Mouse (Mus musculus) MN1 (cell line): ENCODE measurements around the gene Adk.

Source experiments
- DNase-seq: peaks from one replicate; pipeline ENCODE4 v3.0.0-alpha.2; 2016; ENCODE audit warnings: low spot score

Adk gene

DNA sequence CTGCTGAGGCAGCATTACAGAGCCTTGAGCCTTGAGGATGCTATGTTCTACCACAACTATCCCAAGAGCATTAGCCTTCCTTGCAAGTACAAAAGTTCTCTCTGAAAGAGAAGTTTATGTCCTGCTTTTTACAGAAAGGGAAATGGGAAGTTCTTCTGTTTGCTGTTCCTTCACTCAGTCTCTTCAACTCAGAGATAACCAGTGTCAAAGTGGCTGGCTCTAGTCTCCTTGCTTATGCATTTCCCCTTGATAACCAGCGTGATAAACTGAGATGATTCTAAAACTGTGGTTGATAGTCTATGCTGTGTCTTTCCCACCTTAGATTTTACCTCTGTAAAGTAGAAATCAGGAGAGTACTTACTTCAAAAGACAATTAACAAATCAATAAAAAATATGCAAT lies 223.4 kb downstream of the Adk start:
- DNase-seq = no peak

DNA sequence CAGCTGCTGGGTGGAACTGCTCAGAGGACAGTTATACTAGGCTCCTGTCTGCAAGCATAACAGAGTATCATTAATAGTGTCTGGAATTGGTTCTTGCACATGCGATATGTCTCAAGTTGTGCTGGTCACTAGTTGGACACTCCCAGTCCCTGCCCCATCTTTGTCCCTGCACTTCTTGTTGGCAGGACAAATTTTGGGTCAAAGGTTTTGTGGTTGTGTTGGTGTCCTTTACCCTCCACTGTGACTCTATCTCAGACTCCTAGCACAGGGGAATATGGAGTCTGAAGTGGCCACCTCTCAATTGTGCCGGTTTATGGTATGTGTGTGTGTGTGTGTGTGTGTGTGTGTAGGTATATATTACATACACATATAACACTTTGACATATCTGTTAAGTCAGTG lies 225.9 kb downstream of the Adk start:
- DNase-seq = no peak

DNA sequence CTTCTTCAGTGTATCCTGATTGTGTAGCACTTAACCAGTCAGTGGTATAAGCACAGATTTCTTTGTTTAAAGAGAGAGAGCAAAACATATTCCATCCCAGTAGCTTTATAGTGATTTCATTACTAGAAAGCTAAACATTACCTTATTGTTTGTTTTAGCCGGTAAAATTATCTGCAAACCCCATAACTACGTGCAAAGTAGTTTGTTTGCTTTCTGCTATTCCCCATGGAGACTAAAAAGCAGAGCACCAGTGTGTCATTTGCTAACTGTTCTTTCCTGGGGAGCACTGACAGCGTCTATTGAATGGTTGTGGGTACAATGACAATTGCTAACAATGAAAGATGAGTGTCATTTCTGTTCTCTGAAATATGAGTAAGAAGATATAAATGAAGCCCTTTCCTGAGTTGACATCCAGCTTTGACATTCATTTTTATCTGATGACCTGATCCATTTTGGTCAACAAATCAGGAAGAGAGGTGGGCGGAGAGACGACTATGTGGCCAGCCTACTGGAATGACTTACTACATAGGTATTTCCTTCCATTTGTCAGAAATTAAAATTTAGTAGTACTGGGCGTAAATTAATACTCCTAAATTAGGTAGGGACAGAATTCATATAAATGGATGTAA lies 226.6 kb downstream of the Adk start:
- no peak for DNase-seq

DNA sequence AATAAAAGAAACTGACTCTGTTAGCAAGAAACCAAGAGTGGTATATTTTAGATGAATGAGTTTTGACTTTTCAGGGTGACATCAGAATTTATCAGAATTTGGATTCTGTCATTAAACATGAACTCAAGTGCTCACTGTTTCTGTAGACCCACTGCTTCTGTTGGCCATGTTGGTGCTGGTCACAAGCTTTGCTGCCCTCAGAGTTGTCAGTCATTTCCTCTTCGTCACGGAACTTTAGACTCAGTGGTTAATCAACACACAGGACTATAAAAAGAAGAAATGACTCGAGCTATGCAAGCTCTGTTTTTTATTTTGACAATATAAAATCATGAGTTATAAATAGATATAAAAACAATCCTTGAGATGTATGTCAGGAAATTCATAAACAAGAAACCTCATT lies 228.1 kb downstream of the Adk start:
- DNase-seq = no peak

DNA sequence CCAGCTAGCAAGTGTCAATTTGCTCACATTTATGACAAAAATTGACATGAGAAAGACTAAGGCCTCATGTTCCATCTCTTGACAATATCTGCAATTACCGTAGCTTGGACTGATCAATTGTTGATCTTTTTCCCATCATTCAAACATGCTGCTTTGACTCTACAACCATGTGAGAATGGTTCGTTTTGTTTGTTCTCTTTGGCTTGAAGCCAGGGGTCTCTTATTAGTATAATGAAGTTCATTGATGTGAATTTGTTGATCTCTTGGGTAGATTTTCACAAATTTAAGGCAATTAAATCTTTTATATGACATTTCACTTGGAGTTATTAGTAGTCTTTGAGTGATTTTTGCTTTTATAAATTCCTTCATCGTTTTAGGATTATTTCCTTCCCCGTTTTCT lies 229.1 kb downstream of the Adk start:
- no peak for DNase-seq

DNA sequence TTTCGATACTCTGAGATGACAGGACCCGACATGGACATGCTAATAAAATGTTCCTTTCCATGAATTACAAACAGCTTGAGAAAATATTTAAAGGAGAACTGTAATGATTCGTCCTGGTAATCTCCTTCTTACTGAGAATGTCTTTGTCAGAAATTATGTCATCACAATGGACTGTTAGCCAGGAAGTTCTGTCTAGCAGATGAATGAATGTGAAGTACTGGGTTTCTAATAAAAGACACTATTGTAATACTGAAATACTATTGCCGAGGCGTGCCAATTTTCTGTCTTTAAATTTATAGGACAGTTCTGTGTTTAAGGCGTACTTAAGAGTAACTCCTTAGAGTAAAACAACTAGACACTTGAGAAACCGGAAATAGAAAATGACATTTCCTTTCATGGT lies 231.7 kb downstream of the Adk start:
- DNase-seq = no peak

DNA sequence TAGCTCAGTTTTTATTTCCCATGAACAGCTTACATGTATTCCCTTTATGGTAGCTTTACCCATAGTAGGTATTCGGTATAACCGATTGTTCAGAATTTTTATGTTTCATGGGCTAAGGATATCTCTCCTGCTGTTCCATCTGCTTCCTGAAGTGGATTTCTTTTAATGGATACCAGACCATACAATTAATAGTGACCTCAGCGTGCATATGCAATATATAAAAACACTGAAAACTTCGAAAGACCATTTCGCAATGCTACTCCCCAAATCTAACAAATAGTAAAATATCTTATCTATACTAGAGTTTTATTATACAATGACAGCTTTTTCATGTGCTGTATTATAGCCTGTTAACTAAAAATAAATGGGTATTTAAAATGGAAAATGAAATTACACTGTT lies 232.5 kb downstream of the Adk start:
- DNase-seq = no peak

DNA sequence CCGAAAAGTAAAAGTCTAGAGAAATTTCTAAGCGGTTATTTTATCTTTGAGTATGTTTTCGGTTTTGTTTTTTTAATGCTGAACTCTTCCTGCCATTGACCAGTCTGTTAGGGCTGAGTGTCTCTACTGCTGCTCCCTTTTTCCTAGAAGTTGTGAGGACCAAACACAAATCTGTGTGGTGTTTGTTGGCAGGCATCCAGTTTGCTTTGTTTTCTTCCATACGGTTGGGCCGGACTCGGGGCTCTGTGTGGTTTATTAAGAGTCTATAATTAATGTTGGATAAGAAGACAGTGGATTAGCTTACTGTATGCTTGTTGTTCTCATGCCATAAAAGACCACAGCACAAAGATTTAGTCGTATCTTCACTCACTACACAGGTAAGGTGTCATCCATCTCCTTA lies 233.9 kb downstream of the Adk start:
- no peak for DNase-seq

DNA sequence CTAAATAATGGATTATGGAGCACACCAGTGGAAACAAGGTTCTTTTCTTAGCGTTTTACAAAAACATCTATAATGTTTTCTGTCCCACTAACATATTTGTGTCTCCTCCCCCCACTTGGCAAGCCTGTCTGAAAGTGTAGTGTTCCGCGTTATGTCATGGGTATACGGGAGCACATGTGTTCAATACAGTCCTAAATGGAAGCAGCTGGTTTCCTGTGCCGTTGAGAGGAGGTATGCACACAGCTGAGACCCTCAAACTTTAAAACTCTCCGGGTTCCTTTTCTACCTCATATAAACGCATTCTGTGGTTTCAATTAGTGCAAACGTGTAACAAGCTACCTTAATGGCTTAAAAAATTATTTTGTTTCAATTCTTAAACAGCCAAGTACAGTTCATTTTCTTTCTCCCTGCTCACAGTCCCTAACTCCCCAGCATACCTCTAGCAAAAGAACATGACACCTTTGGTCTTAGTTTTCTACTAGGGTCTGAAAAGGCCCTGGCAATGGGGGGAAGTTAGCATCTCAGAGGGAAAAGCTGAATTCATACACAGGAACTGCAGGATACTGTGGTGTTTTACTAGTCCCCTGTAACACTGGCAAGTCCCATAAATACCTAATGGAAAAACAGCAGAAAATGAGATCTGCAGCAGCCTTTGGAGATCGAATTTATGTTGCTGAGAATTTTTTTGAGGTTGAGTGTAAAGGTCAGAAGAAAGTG lies 235.5 kb downstream of the Adk start:
- DNase-seq = no peak

DNA sequence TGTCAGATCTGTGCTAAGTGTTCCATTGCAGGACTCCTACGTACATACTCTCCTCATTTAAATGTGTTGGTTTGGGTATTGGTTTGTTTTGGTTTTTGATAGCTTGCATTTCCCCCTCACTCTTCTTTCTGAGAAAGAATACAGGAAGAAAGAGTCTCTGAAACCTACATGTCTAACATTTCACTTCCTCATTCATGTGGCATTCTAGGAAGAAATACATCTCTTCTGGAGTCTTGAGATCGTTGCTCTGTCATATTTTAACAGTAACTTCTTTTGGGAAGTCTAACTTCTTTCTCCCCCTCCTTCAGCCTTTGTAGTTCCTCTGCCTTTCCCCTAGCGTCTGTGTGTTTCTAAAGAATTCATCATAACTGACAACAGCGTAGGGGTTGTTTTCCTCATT lies 247.4 kb downstream of the Adk start:
- no peak for DNase-seq

DNA sequence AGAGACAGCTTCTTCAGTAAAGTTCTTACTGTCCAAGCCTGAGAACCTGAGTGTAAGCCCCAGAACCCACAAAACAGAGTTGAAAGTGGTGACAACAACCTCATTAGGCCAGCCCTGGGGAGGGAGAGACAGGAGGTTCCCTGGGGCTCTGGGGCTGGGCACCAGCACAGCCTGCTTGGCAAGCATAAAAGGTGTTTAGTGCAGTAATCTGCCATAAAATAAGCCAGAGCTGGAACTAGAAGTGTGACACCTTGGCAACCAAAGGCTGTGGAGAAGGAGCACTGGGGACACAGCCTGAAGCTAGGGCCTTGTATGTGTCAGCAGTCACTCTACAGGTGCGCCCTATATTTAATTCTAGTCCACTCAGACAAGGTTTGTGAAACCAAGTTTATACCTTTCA lies 252.4 kb downstream of the Adk start:
- DNase-seq = no peak

DNA sequence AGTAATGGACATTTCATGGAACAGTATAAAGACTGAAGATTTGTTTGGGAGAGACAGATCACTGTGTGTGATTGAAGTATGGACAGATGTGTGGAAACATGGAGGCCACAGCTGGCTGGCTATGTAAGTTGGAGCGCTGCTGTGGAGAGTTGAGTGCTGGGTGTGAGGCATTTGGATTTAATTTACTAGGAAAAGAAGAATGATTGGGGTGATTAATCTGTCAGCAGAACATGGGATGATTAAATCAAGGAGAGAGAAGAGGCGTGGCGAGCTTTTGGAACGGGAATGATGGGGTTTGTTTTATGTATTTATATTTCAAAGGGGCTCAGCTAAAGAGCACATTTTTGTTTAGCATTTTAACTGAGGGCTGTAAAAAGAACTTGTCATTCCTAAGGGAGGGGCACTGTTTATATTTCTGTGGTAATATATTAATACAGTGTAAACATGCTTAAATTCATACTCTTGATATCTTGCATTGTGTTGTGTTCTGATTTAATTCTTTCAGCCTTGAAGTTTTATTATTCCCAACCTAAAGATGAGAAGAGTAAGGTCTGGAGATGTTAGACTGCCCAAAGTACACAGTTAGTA lies 256.1 kb downstream of the Adk start:
- no peak for DNase-seq

DNA sequence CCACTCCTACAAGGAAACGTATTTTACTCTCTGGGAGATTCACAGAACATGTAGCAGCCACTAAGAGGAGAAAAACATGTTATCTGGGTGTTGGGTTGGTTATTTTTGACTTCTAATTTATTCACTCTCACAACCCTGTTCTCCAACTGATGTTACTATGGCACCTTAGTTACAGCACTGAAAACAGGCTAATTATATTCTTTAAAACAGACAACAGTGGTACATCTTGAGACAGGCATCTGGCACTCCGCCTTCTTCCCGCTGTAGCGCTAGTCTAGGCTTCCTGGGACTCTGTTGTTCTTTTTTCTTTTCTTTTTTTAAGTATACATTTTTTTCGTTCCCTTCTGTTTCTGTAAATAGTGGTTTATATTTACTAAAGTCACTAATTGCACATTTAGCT lies 258.2 kb downstream of the Adk start:
- peak; percentile 7 for DNase-seq

DNA sequence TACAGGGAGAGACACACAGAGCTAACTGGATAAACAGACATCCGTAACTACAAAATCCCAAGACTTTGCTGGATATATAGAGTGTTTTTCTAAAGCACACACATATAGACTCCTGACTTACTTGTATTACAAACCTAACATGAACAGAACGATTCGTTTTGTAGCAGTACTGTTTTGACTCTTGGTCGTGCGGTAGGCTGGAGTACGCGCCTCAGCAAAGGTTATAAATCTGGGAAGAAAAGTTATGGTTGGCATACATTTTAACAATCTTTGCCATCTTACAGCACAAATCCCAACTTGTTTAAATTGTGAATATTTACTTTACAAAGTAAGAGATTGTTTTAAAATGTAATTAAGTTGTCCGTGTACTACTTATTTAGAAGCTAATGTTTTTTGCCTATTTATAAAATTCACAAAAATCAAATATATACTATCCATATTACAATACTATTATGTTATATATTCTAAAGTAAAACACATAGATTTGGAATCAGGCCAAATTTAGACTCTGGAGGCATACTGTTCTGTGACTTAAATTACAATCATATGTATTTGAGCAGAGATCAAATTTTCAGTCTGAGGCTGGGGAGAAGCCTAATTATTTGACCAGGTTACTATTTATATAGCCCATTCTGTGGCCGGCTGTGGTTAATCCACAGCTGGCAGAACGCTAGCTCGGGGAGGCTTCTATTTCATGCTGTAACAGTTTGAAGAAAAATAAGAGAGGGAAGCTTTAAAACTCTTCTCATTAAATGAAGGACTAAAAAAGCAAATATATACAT lies 261.4 kb downstream of the Adk start:
- no peak for DNase-seq

DNA sequence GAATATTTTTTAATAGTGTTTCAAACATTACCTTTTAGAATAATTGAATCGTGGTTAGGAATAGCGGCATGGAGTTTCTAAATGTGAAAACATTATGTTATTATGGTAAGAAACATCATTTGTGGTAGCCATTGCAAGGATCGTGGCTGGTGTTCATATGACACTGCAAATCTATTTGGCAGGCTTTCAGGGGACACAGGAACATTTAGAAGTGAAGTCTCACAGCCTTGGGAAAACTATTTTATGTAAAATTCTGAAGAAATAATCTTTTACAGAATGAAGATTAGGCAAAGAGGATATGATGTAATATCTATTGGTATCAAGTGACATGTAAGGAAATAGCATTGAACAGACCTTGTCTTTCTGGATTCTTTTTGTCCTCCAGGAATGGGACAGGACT lies 262.1 kb downstream of the Adk start:
- no peak for DNase-seq

DNA sequence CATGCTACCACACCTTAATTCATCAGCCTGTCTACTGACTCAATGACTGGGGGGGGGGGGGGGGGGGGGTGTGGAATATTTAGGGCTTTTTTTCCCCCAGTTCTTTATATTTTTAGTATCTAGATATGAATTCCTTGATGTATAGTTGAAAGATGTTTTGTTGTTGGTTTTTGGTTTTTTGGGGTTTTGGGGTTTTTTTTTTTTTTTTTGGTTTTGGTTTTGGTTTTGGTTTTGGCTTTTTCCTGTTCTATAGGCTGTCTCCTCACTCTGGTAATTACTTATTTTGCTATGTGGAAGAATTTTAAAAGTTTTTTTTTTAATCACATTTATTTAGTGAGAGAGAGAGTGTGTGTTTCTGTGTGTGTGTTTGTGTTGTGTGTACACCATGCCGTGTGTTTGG lies 282.5 kb downstream of the Adk start:
- no peak for DNase-seq

DNA sequence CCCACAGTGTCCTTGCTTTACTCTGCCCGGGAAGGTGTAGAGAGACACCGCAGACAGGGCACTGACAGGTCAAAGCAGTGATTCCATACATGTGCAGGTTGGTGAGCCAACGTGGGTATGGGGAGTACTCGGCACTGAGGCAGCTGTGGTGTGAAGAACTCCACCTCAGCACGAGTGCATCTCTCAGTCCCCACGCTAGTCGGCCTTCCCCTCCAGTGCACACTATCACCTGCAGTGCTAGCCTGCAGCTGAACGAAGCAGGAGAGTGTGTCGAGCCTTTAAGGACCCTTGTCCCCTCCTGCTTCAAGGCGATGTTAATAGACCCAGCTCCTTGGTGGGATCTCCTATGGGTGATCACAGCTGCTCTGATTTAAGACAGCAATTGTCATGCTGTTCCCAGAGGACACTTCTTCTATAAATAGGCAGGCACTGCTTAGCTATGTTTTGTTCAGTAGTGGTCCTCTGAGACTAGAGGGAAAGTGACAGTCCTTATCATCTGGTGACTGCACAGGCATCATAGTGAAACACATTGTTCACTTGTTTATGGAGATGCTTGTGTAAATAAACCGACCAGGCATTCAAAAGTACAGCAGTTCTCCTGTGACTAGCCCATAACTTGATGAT lies 283.4 kb downstream of the Adk start:
- DNase-seq = no peak

DNA sequence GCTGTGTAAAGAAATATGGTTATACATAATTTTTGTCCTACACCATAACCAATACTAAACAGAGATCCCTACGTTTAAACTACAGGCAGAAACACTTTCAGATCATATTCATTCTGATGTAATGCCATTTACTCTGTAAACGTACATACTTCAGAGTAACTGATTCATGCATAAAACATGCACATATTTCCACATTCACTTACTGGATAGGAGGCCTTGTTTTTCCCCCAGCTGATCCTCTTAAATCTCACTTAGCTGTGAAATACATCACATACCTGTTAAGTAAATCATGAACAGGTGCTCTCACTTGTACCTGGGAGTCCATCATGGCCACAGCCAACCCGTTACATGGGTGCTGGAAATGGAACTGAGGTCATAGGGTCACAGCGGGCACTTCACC lies 285.6 kb downstream of the Adk start:
- DNase-seq = no peak

DNA sequence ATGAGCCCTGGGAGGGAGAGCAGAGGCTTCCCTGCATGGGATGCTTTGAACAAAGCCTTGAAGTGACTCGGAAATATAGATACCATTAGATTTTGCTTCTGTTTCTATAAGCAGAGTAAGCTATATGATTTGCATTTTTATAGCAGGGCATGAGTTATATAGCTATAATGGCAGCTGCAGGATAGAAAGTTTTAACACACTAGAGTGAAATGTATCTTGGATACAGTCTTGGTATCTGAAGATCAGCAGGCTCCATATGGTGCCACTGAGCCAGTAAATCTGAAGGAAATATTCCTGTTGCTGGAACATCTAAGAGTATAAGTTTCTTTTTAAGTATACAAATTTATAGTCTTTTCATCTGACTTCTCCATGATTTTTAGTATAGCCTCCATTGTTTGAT lies 288.8 kb downstream of the Adk start:
- DNase-seq = no peak

DNA sequence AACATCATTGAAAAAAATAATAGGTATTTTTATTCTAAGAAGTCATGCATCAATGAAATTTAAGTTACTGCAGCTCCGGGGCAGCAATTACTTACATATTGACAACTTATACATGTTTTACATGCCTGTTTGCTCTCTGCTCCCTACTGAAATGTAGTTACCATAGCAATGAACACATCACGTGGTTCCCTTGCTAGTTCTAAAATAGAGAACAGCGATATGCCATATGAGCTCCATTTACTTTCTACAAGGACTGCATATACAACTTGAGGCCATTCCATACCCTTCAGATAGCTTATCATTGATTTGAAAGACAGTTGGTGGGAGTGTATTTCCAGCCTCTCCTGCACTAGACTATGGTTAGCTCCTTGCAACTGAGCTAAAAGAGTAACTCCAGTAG lies 290.6 kb downstream of the Adk start:
- DNase-seq = no peak

DNA sequence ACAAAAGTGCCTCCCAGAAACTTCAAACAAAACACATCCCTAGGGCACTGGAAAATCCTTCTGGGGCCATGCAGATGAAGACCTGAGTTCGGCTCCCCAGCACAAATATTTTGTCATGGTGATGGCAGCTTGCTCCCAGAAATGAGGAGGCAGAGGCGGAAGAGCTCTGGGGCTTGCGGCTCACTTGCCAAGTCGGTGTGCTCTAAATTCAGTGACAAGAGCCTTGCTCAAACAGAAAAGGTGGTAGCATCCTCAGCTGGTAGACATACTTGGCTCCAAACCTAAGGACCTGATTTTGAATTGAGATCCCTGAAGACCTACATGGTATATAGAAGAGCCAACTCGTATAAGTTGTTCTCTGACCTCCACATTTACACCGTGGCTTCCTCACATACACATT lies 292.5 kb downstream of the Adk start:
- DNase-seq = no peak

DNA sequence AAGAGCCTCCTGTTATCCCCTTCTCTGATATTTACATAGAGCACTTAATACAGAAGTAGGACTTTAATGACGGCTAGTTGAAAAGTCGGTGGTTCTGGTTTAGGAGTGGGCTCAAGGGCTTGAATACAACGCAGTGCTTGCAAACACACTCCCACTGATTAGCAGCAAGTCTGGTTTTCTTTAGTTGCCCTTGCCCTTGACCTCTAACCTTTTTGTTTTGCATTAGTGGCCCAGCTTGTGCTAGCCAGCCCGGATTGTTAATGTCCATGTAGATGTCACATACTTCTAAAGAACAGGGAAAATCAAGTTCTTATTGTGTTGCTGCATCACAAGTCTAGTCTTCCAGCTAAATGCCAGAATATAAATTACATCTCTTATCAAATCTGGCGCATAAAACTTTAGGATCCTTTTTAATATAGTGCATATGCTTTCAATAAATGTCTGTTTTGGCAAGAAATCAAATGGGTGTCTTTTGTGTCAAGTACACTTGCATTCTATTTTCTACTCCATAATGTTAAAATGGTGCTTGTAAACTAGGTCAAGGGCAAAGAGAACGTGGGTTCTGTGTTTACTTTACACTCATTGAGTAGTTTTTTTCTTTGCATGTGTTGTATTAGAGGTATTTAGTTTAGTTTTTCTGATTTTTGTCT lies 296.4 kb downstream of the Adk start:
- DNase-seq = no peak
